Mouse (Mus musculus) lung, adult 2 months (tissue): Measurements from ENCODE around the gene Trim2.

Source experiments
- CTCF ChIP-seq: fragments of 200-500 bp; IDR thresholded peaks from 2 replicates; pipeline ENCODE4 v1.5.1; 2011; ENCODE audit warnings: mild to moderate bottlenecking, low read length, control low read depth; ENCODE audit not compliant: insufficient read depth
- POLR2A ChIP-seq: fragments of 200-500 bp; IDR thresholded peaks from 2 replicates; pipeline ENCODE4 v1.6.1; 2011; ENCODE audit warnings: low read depth, mild to moderate bottlenecking, control low read depth, low read length, borderline replicate concordance; ENCODE audit errors: extremely low read depth

DNA sequence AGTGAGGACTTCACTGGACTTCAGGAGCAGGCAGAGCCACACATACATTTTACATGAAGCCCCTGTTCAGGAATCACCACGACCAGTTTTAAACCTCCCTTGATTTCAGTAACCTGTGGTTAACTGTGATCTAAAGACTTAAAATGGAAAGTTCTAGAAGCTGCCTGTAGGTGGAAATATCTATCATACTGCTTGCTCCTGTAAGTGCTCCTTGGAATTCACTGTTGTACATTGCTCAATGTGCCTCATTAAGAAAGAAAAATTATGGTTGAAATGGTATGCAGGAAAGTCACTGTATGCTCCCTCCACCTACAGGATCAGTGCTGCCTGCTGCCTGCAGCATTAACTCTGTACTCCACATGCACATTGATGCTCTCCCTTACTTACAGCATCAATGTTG, 41.6 kb downstream of the Trim2 start:
- TF ChIP-seq CTCF (no peak), POLR2A (no peak)
